Mouse (Mus musculus) cerebellum, adult 18-20 months (tissue): ENCODE results near the gene Pou3f3.

Experiments used
- DNase-seq, 2 experiments: peaks; one replicate each; pipeline ENCODE4 v3.0.0; 2021

The Pou3f3 gene

GRCm38 (mm10) chr1:42694665-42695577 is 647 bp upstream of the Pou3f3 start:
- peak in 1 of 2 experiments; percentile 22 for DNase-seq

DNA sequence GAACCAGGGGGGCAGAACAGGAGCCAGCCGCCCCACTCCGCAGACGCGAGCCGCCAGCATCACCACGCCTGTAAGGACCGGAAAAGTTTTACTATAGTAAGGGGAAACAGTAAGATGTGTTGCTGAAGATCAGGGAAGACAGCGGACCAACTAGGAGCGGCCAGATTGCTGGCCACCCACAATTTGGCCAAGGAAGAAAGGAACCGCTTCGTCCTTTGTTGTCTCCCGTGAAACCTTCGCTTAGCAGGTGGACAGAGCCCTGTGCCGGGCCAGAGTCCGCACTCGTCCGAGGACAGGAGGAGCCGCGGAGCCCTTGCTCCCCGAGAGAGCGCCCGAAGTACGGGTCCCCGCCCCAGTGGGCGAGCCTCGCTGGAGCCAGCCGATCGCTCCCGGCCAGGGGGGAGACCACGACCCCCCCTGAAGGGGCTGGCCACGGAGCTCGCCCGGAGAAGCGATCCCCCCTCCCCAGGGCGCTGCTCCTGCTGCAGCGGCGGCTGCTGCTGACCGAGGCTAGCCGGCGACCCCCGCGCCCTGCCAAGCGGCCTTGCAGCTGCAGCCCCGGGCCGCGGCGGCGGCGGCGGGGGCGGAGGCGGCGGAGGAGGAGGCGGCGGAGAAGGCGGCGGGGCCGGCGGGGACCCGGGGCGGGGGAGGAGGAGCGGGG is 933 bp downstream of the Pou3f3 start:
- DNase-seq, result peak in 1 of 2 experiments; percentile 25

GRCm38 (mm10) chr1:42697321-42697755 is 1.8 kb downstream of the Pou3f3 start:
- no peak for DNase-seq

DNA sequence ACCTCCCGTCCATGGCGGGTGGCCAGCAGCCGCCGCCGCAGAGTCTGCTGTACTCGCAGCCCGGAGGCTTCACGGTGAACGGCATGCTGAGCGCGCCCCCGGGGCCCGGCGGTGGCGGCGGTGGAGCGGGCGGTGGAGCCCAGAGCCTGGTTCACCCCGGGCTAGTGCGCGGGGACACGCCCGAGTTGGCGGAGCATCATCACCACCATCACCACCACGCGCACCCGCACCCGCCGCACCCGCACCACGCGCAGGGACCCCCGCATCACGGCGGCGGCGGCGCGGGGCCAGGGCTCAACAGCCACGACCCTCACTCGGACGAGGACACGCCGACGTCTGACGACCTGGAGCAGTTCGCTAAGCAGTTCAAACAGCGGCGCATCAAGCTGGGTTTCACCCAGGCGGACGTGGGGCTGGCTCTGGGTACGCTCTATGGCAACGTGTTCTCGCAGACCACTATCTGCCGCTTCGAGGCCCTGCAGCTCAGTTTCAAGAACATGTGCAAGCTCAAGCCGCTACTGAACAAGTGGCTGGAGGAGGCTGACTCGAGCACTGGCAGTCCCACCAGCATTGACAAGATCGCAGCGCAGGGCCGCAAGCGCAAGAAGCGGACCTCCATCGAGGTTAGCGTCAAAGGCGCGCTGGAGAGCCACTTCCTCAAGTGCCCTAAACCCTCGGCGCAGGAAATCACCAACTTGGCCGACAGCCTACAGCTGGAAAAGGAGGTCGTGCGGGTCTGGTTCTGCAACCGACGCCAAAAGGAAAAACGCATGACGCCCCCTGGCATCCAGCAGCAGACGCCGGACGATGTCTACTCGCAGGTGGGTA is 2.4 kb downstream of the Pou3f3 start:
- DNase-seq, result peak in 1 of 2 experiments; percentile 39

DNA sequence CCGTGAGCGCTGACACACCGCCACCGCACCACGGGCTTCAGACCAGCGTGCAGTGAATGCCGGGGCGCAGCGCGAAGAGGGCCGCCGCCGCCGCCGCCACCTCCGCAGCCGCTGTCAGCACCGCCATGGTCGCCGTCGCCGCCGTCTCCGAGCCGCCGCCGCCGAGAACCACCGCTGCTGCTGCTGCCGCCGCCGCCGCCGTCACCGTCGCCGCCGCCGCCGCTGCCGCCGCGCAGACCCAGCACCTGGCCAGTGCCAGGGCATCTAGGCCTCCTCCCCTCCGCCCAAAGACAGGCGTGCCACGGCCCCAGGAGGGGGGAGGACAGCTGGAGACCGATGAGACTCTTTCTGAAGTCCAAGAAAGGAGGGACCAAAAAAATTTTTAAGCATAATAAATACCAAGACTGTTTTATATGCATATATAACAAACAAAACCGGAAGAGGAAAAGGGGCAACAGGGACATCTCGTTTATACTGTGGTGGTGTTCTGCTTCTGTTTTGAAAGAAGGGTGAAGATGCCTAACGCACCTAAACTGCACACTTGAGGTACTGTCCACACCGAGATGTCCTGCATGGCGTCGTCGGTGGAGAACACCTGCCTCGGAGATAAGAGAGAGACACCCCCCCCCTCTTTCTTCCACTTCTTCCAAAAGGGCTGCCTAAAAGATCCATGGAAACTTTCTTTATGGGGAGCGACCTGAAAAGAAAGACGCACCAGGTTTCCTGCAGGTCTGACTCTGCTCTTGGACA is 3.2 kb downstream of the Pou3f3 start:
- DNase-seq, result peak in 1 of 2 experiments; percentile 16

GRCm38 (mm10) chr1:42699471-42699871 is 3.9 kb downstream of the Pou3f3 start:
- peak in 1 of 2 experiments; percentile 20 for DNase-seq

GRCm38 (mm10) chr1:42700171-42700570 is 4.6 kb downstream of the Pou3f3 start:
- no peak for DNase-seq

DNA sequence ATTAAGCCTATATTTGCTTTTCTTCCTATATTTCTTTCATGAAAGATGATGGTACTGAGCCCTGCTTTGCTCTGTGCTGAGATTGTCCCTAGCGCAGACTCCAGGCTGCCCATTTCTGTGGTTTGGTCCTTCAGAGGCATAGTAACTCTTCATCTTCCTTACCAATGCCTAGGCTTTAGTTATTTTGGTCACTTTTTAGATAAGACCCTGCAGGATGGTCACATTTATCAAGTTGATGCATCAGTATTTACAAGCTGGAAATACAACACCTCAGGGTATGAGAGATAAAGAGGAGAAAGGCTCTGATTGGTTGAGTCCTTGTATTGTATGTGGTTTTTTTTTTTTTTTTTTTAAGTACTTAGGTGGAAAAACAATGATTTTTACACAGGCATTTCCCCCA is 5.2 kb downstream of the Pou3f3 start:
- DNase-seq, result no peak

GRCm38 (mm10) chr1:42701833-42702611 is 6.5 kb downstream of the Pou3f3 start:
- DNase-seq, result no peak

DNA sequence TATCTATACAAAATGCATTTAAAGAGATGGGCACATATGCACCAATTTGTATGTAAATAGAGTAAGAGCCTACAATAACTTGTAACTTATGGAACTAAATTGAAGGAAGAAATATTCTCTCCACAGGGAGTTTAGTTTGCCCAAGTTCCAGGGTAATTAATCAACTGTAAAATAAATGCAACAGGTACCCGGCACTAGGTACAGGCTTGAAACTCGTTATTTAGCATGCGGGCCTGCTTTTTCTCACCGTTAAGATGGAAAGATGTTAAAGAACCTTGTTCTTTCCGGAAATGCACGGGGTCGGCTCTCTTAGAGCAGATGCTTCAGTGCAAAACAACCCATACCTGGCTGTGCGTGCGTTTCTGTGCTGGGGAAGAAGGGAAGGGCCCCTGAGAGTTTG is 7.4 kb downstream of the Pou3f3 start:
- DNase-seq, result no peak

GRCm38 (mm10) chr1:42703424-42703823 is 7.9 kb downstream of the Pou3f3 start:
- no peak for DNase-seq

GRCm38 (mm10) chr1:42703851-42704613 is 8.5 kb downstream of the Pou3f3 start:
- DNase-seq, result no peak

DNA sequence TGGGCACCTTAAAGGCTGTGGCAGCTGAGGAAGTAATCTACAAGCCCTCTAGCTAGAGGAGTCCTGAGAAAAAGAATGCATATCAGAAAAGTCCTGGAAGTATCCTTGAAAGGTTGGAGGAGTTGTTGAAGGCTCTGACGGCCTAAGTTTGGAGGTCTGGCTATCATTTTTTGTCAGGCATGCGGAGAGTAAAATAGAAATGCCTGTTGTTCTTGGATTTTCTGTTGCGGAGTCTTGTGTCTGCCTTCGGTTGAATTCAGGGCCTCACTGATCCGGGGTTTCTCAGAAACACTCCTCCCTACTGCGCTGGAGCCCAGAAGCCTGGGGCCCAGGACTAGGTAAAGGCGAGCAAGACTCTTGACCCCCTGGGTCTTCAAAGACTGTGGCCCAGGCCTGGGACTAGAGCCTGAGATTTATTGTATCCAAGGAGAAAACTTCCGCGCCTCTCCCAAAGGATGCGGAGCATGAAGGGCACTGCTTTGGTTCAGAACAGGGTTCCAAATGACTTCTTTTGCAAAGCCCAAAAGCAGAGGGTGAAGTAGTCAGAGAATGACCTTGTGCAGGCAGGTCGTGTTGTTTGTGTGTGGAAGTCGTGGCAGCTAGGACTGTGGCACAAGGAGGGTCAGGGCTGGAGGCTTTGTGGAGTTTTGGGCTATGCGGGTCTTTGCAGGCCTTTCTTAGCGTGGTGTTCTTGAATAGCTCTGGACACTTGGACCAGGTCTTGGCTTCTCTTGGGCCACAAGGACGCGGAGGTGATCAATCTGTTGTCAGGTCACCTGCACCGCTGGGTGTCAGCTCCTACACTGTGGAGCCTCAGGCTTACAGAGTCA is 9.6 kb downstream of the Pou3f3 start:
- DNase-seq, result no peak

DNA sequence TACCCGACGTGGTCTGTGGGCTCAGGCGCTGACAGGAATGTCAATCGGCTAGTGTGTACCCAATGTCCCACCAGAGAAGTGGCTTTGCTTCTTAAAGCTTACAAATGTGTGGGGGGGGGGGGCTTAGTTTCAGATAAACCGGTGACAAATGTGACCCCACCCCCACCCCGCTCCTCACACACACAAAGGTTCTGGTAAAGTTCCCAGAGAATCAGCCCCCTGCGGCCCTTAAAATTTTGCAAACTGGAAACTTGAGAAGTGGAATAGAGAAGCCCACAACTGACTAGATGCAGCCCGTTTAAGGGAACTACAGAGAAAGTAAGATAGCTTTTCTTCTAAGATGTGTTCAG is 10.2 kb downstream of the Pou3f3 start:
- DNase-seq, result no peak

DNA sequence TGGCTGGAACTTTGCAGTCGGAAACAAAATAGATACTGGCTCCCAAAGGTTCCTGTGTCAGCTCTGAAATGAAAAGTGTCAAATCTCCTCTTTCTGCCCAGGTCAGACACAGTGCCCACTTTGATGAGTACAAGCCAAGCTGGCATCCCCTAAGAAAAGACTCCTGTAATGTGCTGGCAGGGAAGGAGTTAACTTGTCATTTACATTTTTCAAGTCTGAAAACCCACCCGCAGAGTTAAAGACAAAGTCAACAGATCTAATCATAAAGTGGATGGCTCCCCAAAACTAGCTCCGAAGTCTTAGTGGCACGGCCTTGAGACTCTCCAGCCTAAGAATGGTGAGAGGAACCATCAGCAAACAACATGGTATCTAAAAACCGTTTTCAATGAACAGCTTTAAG is 11.6 kb downstream of the Pou3f3 start:
- no peak for DNase-seq

DNA sequence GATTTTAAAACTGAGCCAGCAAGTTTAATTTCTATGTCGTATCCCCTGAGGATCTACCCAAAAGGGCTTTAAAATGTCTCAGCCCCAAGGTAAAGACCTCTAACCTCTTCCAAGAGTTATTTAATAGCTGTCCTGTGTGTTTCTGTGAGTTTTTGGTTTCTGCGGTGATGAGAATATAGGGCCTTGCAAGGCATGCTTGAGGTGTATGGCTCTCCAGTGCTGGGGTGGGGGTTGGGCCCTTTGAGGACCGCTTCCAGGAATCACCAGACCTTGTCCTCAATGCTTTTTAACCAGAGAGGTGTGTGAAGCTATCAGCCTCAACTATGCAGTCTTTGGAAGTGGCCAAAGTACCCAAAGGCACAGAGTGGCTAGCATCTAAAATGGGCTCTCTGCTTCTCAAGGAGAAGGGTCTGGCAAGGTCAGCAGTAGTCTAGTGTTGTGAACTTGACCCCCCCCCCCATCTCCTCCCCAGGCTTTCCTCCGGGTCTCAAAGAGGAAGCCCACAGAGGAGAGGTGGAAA is 12.1 kb downstream of the Pou3f3 start:
- DNase-seq, result no peak

DNA sequence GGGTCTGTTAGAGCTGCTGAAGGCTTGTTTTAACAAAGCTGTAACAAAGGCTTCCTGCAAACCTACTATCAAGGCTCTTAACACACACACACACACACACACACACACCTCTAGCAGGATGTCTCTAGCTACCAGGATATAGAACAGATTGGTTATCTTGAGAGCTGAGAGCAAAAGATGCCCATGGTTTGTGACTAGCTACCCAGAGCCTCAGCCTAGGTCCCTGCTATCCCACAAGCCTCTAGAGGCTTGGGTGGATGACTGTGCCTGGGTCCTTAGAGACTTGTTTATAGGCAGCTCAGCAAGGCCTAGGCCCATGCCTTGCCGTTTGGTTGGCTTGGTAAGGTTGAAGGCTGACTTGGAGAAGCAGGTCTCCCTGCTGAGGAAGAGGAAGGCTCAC is 13.5 kb downstream of the Pou3f3 start:
- no peak for DNase-seq

DNA sequence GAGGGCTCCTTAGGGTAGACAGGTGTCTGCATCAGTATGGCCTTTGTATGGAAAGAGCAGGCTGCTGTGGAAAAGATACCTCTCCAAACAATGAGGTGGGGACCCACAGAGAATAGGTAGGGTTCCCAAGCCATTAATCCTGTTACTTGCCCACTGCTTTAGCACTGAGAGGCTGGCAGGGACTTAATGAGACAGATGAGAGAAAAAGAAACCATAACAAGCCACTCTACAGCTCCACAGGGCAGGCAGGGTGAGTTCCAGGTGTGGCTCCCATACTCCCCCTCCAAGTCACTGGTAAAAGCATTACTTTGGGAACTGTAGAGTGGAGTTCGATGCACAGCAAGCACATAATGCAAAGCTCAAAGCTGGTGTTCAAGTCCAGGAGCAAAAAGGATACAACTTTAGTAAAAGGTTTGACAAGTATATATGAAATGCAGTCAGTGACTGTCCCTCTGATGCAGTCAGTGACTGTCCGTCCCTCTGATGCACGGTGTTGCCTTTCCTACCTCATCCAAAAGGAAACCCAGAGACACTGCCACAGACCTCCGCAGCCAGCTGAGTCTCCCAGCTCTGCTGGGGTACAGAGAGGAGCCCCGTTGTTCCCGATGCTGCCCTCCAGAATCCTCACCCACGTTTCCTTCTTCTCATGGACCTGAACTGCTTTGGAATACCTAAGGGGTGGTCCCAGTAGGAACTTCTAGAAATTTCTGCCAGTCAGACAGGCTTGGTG is 14.0 kb downstream of the Pou3f3 start:
- no peak for DNase-seq

- no peak for DNase-seq
These were observed 14.7 kb downstream of the Pou3f3 start for GRCm38 (mm10) chr1:42710234-42710633.
